Comparison of ENCODE assay signal across 9 mouse cellular contexts in genomic region chr4:35096226-35097175, GRCm38 (mm10). TPM values are rescaled to one million over a fixed set of nuclear protein-coding genes. Genes with fewer than 3 reads are reported as not detected.
A peak's percentile ranks its signal among the peaks of the same experiment; 100 is the strongest.
DNase-seq lines count a peak whose midpoint lies in the region; ATAC-seq and TF ChIP-seq lines count a peak whose summit lies in the region.
"Had no signal": no experiment of that assay in that cellular context is flagged by ENCODE, and none has a peak within 500 bp of the region (broad histone marks: within the 10 kb centered on the region; RNA-seq: fewer than 3 reads in every experiment).

No protein-coding gene starts in this region.

- peaks cover 45% of the 10 kb centered on the region for H3K4me1 ChIP-seq in E14TG2a.4 (replicated peaks; ENCODE audit: low read depth, low read length)

- peak overlapping the region; percentile 73 for H3K4me3 ChIP-seq in E14TG2a.4 (replicated peaks; ENCODE audit: low read length)

- no peaks in the 10 kb centered on the region for H3K36me3 ChIP-seq in E14TG2a.4 (ENCODE audit: insufficient read depth, low read length)

- ATAC-seq in megakaryocyte-erythroid progenitor cell, adult 5-6 weeks (replicated peaks; ENCODE audit: low FRiP score, low TSS enrichment, poor library complexity, severe bottlenecking), result no peak

- no peaks in the 10 kb centered on the region for H3K9me3 ChIP-seq in E14TG2a.4 (ENCODE audit: low read length)

- DNase-seq in B cell, adult 2 months, result peak; percentile 81 to 83
- peak; percentile 57 to 66 for DNase-seq in kidney, postnatal 36 days
- DNase-seq in monocyte, adult 2 months (ENCODE audit: low read depth in 1 of 2, low spot score in 2 of 2), result peak; percentile 26 to 43
- DNase-seq in embryo, embryonic 10 days (ENCODE audit: low spot score), result no peak
- DNase-seq in ovary, postnatal 14 days (ENCODE audit: low spot score), result no peak
- DNase-seq in layer of hippocampus, adult 9-11 months, result no peak

- peaks cover 15% of the 10 kb centered on the region; the same call in 1 of the 2 replicates for H3K27me3 ChIP-seq in E14TG2a.4 (ENCODE audit: insufficient read depth, low read length)

- TF ChIP-seq CTCF in E14TG2a.4 (conservative IDR thresholded peaks at IDR 0.05; ENCODE audit: low read length), result no peak

RNA-seq across cellular contexts. Expression of gene Ifnk, which starts 55.4 kb away (rescaled TPM):
- total RNA-seq in megakaryocyte-erythroid progenitor cell, adult 5-6 weeks (2014; fragmentation: Nextera tagmentation), result not detected in 2 replicates
- not detected in 2 replicates for total RNA-seq in megakaryocyte-erythroid progenitor cell, adult 5-6 weeks (2017)
- total RNA-seq: layer of hippocampus, postnatal 10 days had no signal

Comparison
In these comparisons a context has a peak if more than half of its experiments do, and no peak if none do; other contexts are left out.
1. DNase-seq: peak in B cell, adult 2 months (2 of 2), kidney, postnatal 36 days (2 of 2) and monocyte, adult 2 months (2 of 2); none in embryo, embryonic 10 days (single experiment), ovary, postnatal 14 days (single experiment) and layer of hippocampus, adult 9-11 months (single experiment).